Mouse (Mus musculus) forebrain, embryonic 14.5 days (tissue): Measurements from ENCODE around the gene Tenm2. TPM values are rescaled to one million over a fixed set of nuclear protein-coding genes. Genes with fewer than 3 reads are reported as not detected.

ENCODE experiments used
- ATAC-seq: fragments of 200-750 bp; cut with Nextera tagmentation; 2 replicates; pipeline ENCODE4 v1.8.0; 2017; ENCODE audit warnings: mild to moderate bottlenecking, moderate library complexity
- DNase-seq: peaks from one replicate; pipeline ENCODE4 v3.0.0-alpha.2; 2015; ENCODE audit warnings: low spot score
- H3K27ac ChIP-seq: fragments of 300-500 bp; sonication (generic); 2 replicates; pipeline ENCODE4 v1.5.1; 2014; ENCODE audit warnings: low read depth, mild to moderate bottlenecking, control low read depth, low read length, moderate library complexity
- H3K27me3 ChIP-seq: fragments of 300-500 bp; sonication (generic); replicated peaks from 2 replicates; pipeline ENCODE4 v1.6.1; 2014; ENCODE audit warnings: low read length, control low read depth, mixed read lengths; ENCODE audit not compliant: control insufficient read depth, insufficient read depth
- H3K36me3 ChIP-seq: fragments of 300-500 bp; sonication (generic); 2 replicates; pipeline ENCODE4 v1.6.1; 2014; ENCODE audit warnings: low read length, control low read depth; ENCODE audit not compliant: control insufficient read depth, insufficient read depth
- H3K4me1 ChIP-seq: fragments of 300-500 bp; sonication (generic); 2 replicates; pipeline ENCODE4 v1.6.1; 2014; ENCODE audit warnings: antibody characterized with exemption, low read length, control low read depth; ENCODE audit not compliant: control insufficient read depth, insufficient read depth
- H3K4me2 ChIP-seq: fragments of 300-500 bp; sonication (generic); 2 replicates; pipeline ENCODE4 v1.6.1; 2014; ENCODE audit warnings: mild to moderate bottlenecking, control low read depth, low read length
- H3K4me3 ChIP-seq: fragments of 300-500 bp; sonication (generic); 2 replicates; pipeline ENCODE4 v1.5.1; 2014; ENCODE audit warnings: low read depth, low read length, control low read depth
- H3K9ac ChIP-seq: fragments of 300-500 bp; sonication (generic); 2 replicates; pipeline ENCODE4 v1.6.1; 2014; ENCODE audit warnings: mild to moderate bottlenecking, low read length, control low read depth, moderate library complexity
- H3K9me3 ChIP-seq: fragments of 300-500 bp; sonication (generic); replicated peaks from 2 replicates; pipeline ENCODE4 v1.6.1; 2016; ENCODE audit warnings: low read length, control low read depth, mixed read lengths; ENCODE audit not compliant: control insufficient read depth
- WGBS: fragments of 180-500 bp; shearing (Covaris S2); extraction: QIAGEN DNeasy Blood & Tissue Kit; methylation state at CpG from one replicate; pipeline ENCODE4 v1.1.7; 2014; 5-methylcytosine and 5-hydroxymethylcytosine counted together
- polyA plus RNA-seq: library from polyadenylated mRNA; unstranded; fragments of >200 nt; fragmentation: Nextera tagmentation; extraction: Ambion mirVana; gene quantifications from 2 replicates; pipeline ENCODE4 v1.2.1, GENCODE M21; 2014

The Tenm2 gene
- polyA plus RNA-seq, 1 experiment from 2014 or later = 16.0 TPM

DNA sequence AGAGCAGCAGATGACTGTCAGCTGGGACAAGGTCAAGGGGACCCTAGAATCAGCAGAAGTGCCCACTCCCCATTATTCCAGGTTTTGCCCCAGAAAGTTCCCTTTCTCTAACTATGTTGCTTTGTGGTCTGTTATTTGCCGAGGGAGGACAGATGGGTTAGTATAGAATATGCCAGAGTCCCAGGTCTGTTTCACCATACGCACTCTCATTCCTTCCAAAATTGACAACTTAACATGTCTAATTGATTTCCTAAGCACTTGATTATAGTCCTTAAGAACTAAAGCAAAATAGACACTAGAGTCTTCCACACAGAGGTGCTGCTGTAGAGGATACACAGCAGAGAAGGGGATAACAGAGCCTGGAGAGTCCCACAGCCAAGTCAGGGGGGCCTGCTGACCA lies 92.3 kb downstream of the Tenm2 start:
- no peaks in the 10 kb centered on the region for H3K27me3 ChIP-seq
- H3K4me3 ChIP-seq = no peak overlapping the region
- 74% methylated on average over 2 of the region's 2 CpGs for WGBS
- H3K36me3 ChIP-seq = no peaks in the 10 kb centered on the region
- no peaks in the 10 kb centered on the region for H3K9me3 ChIP-seq
- no peak overlapping the region for H3K27ac ChIP-seq
- no peak for DNase-seq
- no peak overlapping the region for H3K4me2 ChIP-seq
- peaks cover 3% of the 10 kb centered on the region; the same call in 1 of the 2 replicates for H3K4me1 ChIP-seq
- H3K9ac ChIP-seq = no peak overlapping the region
- ATAC-seq = peak; percentile 55; the same call in 1 of the 2 replicates

GRCm38 (mm10) chr11:37128893-37129292 lies 106.9 kb downstream of the Tenm2 start:
- peak; percentile 63 for DNase-seq
- Histone ChIP-seq H3K27me3 (no peaks in the 10 kb centered on the region), H3K4me2 (no peak overlapping the region), H3K4me1 (peaks cover 7% of the 10 kb centered on the region; the same call in 1 of the 2 replicates), H3K27ac (no peak overlapping the region), H3K9me3 (no peaks in the 10 kb centered on the region; the same call in 1 of the 2 replicates), H3K9ac (no peak overlapping the region), H3K36me3 (no peaks in the 10 kb centered on the region), H3K4me3 (no peak overlapping the region)
- 11% methylated on average over 2 of the region's 2 CpGs for WGBS
- ATAC-seq = peak; percentile 70

DNA sequence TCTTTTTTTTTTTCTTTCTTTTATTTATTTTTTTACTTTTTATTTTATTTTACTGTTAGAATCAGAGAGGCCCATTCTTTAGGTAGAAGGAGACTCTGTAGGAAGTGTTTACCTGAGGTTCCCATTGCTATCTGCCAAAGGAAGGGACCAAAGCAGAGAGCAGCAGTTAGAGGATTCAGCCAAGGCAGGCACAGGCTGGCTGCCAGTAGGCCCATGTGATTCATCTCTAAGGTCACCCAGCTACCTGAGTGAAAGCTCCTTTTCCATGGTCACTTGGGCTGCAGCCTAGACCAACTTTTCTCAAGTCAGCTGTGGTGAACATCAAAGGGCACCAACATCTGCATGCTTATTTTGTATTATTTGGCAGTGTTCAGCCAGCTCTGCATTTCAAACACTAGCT lies 117.7 kb downstream of the Tenm2 start:
- Histone ChIP-seq H3K9me3 (no peaks in the 10 kb centered on the region), H3K27ac (no peak overlapping the region), H3K36me3 (no peaks in the 10 kb centered on the region), H3K4me2 (no peak overlapping the region), H3K4me3 (no peak overlapping the region), H3K4me1 (no peaks in the 10 kb centered on the region), H3K9ac (no peak overlapping the region), H3K27me3 (no peaks in the 10 kb centered on the region)
- ATAC-seq (no peak), DNase-seq (no peak)

DNA sequence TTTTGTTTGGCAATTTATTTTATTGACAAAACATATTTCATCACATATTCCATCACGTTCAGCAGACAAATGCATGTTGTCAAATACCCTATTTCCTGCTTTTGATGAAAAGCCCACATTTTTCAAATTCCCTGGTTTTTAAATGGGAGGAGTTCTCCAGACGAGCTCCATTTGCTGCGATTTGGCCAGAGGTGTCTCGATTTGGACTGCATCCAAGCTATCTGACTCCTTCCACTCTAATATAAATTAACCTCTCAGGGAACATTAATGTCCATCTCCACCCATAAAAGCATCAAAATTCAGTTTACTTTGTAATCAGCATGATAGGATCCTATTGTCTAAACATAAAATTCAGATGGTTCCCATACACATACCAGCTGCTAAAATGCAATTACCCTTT lies 120.6 kb downstream of the Tenm2 start:
- Histone ChIP-seq H3K9ac (no peak overlapping the region), H3K27me3 (no peaks in the 10 kb centered on the region), H3K36me3 (no peaks in the 10 kb centered on the region), H3K4me1 (no peaks in the 10 kb centered on the region), H3K27ac (no peak overlapping the region), H3K9me3 (no peaks in the 10 kb centered on the region), H3K4me2 (no peak overlapping the region), H3K4me3 (no peak overlapping the region)
- ATAC-seq (no peak), DNase-seq (no peak)
- 64% methylated on average over 4 of the region's 4 CpGs for WGBS

DNA sequence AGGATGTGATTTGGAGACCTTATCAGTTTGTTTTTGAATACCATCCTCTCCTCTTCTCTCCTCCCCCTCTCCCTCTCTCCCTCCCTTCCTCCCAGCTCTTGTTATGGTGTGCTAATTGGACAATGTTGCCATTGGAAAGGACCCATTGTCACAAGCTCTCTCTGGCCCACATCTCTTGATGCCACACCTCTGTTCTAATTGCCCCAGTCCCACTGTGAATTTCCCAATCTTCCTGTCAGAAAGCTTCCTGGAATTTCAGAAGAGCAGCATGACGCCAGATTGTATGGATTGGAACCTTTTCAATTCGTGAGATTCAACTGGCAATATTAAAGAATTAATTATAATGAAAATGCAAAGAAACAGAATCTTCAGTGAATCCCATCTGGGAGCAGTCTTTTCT lies 128.7 kb downstream of the Tenm2 start:
- Histone ChIP-seq H3K27ac (no peak overlapping the region), H3K4me1 (peaks cover 3% of the 10 kb centered on the region; the same call in 1 of the 2 replicates), H3K36me3 (no peaks in the 10 kb centered on the region), H3K4me3 (no peak overlapping the region), H3K9ac (no peak overlapping the region), H3K4me2 (no peak overlapping the region), H3K27me3 (no peaks in the 10 kb centered on the region), H3K9me3 (no peaks in the 10 kb centered on the region)
- DNase-seq (peak; percentile 81), ATAC-seq (peak; percentile 75; the same call in 1 of the 2 replicates)
- 19% methylated on average over 2 of the region's 2 CpGs for WGBS

DNA sequence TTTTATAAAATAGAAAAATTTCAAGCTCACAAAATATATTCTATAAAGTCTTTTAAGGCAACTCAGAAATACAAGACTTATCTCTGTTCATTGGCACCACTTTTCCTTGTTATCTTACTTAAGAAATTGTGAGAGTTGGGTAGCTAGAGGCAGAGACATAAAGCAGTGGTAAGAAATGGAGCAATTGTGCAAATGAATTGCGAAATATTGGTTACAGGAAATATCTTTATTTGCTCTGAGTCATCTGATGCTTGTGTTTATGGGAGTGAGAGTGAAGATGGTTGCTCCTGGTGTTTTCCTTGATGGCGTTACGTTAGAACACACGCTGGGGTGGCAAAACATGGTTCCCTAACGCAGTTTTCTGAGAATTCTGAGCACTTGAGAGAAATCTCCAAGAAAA lies 156.4 kb downstream of the Tenm2 start:
- no peak overlapping the region for H3K9ac ChIP-seq
- WGBS = 94% methylated on average over 5 of the region's 5 CpGs
- ATAC-seq (no peak), DNase-seq (no peak)
- H3K9me3 ChIP-seq = no peaks in the 10 kb centered on the region
- H3K4me1 ChIP-seq = peaks cover 5% of the 10 kb centered on the region; the same call in 1 of the 2 replicates
- H3K4me2 ChIP-seq = no peak overlapping the region
- no peaks in the 10 kb centered on the region for H3K36me3 ChIP-seq
- no peaks in the 10 kb centered on the region for H3K27me3 ChIP-seq
- H3K4me3 ChIP-seq = no peak overlapping the region
- no peak overlapping the region for H3K27ac ChIP-seq

- H3K4me2 ChIP-seq = no peak overlapping the region
- H3K27ac ChIP-seq = no peak overlapping the region
- H3K4me3 ChIP-seq = no peak overlapping the region
- no peaks in the 10 kb centered on the region for H3K36me3 ChIP-seq
- peak; percentile 49 for DNase-seq
- ATAC-seq = peak; percentile 66
- peaks cover 5% of the 10 kb centered on the region; the same call in 1 of the 2 replicates for H3K4me1 ChIP-seq
- H3K9me3 ChIP-seq = no peaks in the 10 kb centered on the region
- no peaks in the 10 kb centered on the region for H3K27me3 ChIP-seq
- H3K9ac ChIP-seq = no peak overlapping the region
- WGBS = 22% methylated on average over 5 of the region's 5 CpGs
These were observed 158.7 kb downstream of the Tenm2 start for GRCm38 (mm10) chr11:37076989-37077598.

DNA sequence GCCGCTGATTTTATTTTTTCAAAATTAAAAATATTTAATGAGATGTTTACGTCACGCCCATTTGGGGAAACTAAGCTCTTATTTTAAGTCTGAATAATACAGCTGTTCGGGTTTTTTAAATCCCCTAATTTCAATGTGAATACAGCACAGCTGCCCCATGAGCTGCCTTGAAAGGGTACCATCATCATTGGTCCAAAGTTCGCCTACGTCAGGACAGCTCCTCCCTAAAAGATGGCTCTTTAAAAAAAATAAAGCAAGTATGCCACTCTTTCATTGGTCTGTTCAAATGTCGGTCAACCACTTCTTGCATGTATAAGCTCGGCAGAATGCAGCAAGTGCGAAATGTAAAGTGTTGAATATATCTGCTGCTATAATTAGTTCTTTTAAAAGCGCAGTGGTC lies 160.4 kb downstream of the Tenm2 start:
- Histone ChIP-seq H3K4me1 (peaks cover 5% of the 10 kb centered on the region; the same call in 1 of the 2 replicates), H3K27me3 (no peaks in the 10 kb centered on the region), H3K4me2 (no peak overlapping the region), H3K9ac (no peak overlapping the region), H3K9me3 (no peaks in the 10 kb centered on the region), H3K36me3 (no peaks in the 10 kb centered on the region), H3K27ac (no peak overlapping the region), H3K4me3 (no peak overlapping the region)
- 71% methylated on average over 10 of the region's 10 CpGs for whole genome bisulfite sequencing
- peak; percentile 43 for DNase-seq
- ATAC-seq = no peak

GRCm38 (mm10) chr11:37065459-37065858 lies 170.3 kb downstream of the Tenm2 start:
- Histone ChIP-seq H3K4me1 (no peaks in the 10 kb centered on the region), H3K9ac (no peak overlapping the region), H3K27ac (no peak overlapping the region), H3K9me3 (no peaks in the 10 kb centered on the region), H3K36me3 (no peaks in the 10 kb centered on the region), H3K4me3 (no peak overlapping the region), H3K27me3 (no peaks in the 10 kb centered on the region), H3K4me2 (no peak overlapping the region)
- DNase-seq (no peak), ATAC-seq (no peak)
- WGBS = 64% methylated on average over 3 of the region's 3 CpGs
